Mouse (Mus musculus): ENCODE results near the gene Gpt2.

GRCm38 (mm10) chr8:85533434-85533833 is 41.1 kb downstream of the Gpt2 start:
- TF ChIP-seq CTCF (IDR thresholded peaks at IDR 0.05; ENCODE audit: low read depth) = no peak
- no peak for TF ChIP-seq EP300 (optimal IDR thresholded peaks at IDR 0.05)
